In the genomic region with DNA sequence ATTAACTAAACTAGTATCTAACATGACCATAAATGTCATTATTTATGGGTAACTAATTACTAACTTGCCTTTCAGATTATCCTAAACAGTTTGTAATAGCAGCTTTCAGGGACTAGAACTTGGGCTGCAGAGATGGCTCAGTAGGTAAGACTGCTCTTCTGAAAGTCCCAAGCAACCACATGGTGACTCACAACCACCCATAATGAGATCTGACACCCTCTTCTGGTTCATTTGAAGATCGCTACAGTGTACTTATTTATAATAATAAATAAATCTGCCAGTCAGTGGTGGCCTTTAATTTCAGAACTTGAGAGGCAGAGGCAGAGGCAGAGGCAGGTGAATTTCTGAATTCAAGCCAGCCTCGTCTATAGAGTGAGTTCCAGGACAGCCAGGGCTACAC, we compare ENCODE assay signal across 10 mouse cellular contexts. TPM values are rescaled to one million over a fixed set of nuclear protein-coding genes. Genes with fewer than 3 reads are reported as not detected.
DNase-seq lines count a peak whose midpoint lies in the region; ATAC-seq and TF ChIP-seq lines count a peak whose summit lies in the region.
"Had no signal": no experiment of that assay in that cellular context is flagged by ENCODE, and none has a peak within 500 bp of the region (broad histone marks: within the 10 kb centered on the region; RNA-seq: fewer than 3 reads in every experiment).

No protein-coding gene starts in this region.

- peak overlapping the region; percentile 84; the same call in 1 of the 2 replicates for H3K4me2 ChIP-seq in embryonic facial prominence, embryonic 15.5 days (replicated peaks)
- H3K4me2 ChIP-seq in liver, embryonic 12.5 days, result peak overlapping the region; percentile 84

- intact Hi-C loops in gastrocnemius, adult 2 months (cut with DNase I), result loop anchor here (5.0 kb wide), 1 partner anchor 110 kb away; a partner anchor contains a TSS
- intact Hi-C loops in left cerebral cortex, postnatal 14 days (cut with DNase I), result no loop called here

- no peak for ATAC-seq in embryonic facial prominence, embryonic 15.5 days (ENCODE audit: insufficient number of reproducible peaks, low FRiP score, low TSS enrichment, low read depth)
- ATAC-seq in liver, embryonic 12.5 days, result no peak

- 43% methylated on average over 2 of the region's 2 CpGs for WGBS in embryonic facial prominence, embryonic 15.5 days
- WGBS in liver, embryonic 12.5 days (ENCODE audit: insufficient replicate concordance), result 48% methylated on average over 2 of the region's 2 CpGs

- H3K9me3 ChIP-seq in embryonic facial prominence, embryonic 15.5 days (replicated peaks), result no peaks in the 10 kb centered on the region
- no peaks in the 10 kb centered on the region for H3K9me3 ChIP-seq in liver, embryonic 12.5 days (replicated peaks)

- H3K4me3 ChIP-seq in gastrocnemius, adult 2 months, result peak overlapping the region; percentile 93; the same call in 1 of the 2 replicates
- no peak overlapping the region for H3K4me3 ChIP-seq in embryonic facial prominence, embryonic 15.5 days (replicated peaks)
- peak overlapping the region; percentile 93; the same call in 1 of the 2 replicates for H3K4me3 ChIP-seq in liver, embryonic 12.5 days

- peak; percentile 29 for TF ChIP-seq CTCF in gastrocnemius, adult 2 months (IDR thresholded peaks at IDR 0.05)

- H3K36me3 ChIP-seq in embryonic facial prominence, embryonic 15.5 days, result peaks cover 36% of the 10 kb centered on the region
- peaks cover 30% of the 10 kb centered on the region for H3K36me3 ChIP-seq in liver, embryonic 12.5 days

- no peak overlapping the region for H3K9ac ChIP-seq in embryonic facial prominence, embryonic 15.5 days
- peak overlapping the region; percentile 25; the same call in 1 of the 2 replicates for H3K9ac ChIP-seq in liver, embryonic 12.5 days

- H3K4me1 ChIP-seq in embryonic facial prominence, embryonic 15.5 days, result peaks cover 13% of the 10 kb centered on the region
- H3K4me1 ChIP-seq in liver, embryonic 12.5 days, result peaks cover 35% of the 10 kb centered on the region

- DNase-seq in gastrocnemius, adult 2 months, result no peak
- no peak for DNase-seq in gastrocnemius, adult 8-10 months (ENCODE audit: low spot score in 2 of 2)
- DNase-seq in 3134 (ENCODE audit: extremely low read depth, insufficient read length, low spot score), result peak; percentile 50
- no peak for DNase-seq in adrenal gland, adult 8-10 months
- no peak for DNase-seq in left cerebral cortex, postnatal 14 days (ENCODE audit: low spot score in 2 of 2)
- DNase-seq in left cerebral cortex, adult 9 months (ENCODE audit: low spot score in 2 of 2), result no peak
- DNase-seq: kidney, adult 11 months had no signal

- H3K27ac ChIP-seq in gastrocnemius, adult 2 months, result 0 out of 2 replicates have a peak overlapping the region, but pooled peaks have one; percentile 95
- H3K27ac ChIP-seq in embryonic facial prominence, embryonic 15.5 days (replicated peaks), result no peak overlapping the region
- 0 out of 2 replicates have a peak overlapping the region, but pooled peaks have one; percentile 81 for H3K27ac ChIP-seq in liver, embryonic 12.5 days

- no peaks in the 10 kb centered on the region for H3K27me3 ChIP-seq in embryonic facial prominence, embryonic 15.5 days
- no peaks in the 10 kb centered on the region for H3K27me3 ChIP-seq in liver, embryonic 12.5 days (replicated peaks)

RNA-seq across cellular contexts. Expression of a gene that starts 1.1 kb away (rescaled TPM):
- 100 to 1,000 TPM; 226 to 256 TPM for total RNA-seq in gastrocnemius, adult 2 months (2021)
- total RNA-seq in gastrocnemius, adult 8-10 months (2022), result 100 to 1,000 TPM; 199 to 280 (median 234) TPM
- polyA plus RNA-seq in embryonic facial prominence, embryonic 15.5 days (2015; fragmentation: Nextera tagmentation; extraction: Ambion mirVana), result 282 and 288 TPM in 2 replicates
- polyA plus RNA-seq in liver, embryonic 12.5 days (2016; fragmentation: Nextera tagmentation; extraction: Ambion mirVana), result 220 and 223 TPM in 2 replicates
- 100 to 1,000 TPM; 172 to 187 (median 179) TPM for total RNA-seq in adrenal gland, adult 8-10 months (2022)
- 100 to 1,000 TPM; 203 to 208 TPM for total RNA-seq in left cerebral cortex, postnatal 14 days (2021)

RNA-seq across cellular contexts. Expression of a gene that starts 17.3 kb away (rescaled TPM):
- 10 to 100 TPM; 28.3 to 30.2 TPM for total RNA-seq in gastrocnemius, adult 2 months (2021)
- 10 to 100 TPM; 28.6 to 33.9 (median 30.9) TPM for total RNA-seq in gastrocnemius, adult 8-10 months (2022)
- 24.0 and 34.6 TPM in 2 replicates for polyA plus RNA-seq in embryonic facial prominence, embryonic 15.5 days (2015; fragmentation: Nextera tagmentation; extraction: Ambion mirVana)
- polyA plus RNA-seq in liver, embryonic 12.5 days (2016; fragmentation: Nextera tagmentation; extraction: Ambion mirVana), result 0.57 and 0.94 TPM in 2 replicates
- total RNA-seq in adrenal gland, adult 8-10 months (2022), result 1 to 10 TPM; 1.6 to 7.5 (median 3.5) TPM
- total RNA-seq in left cerebral cortex, postnatal 14 days (2021), result under 1 TPM; 0.24 to 0.36 TPM
- polyA plus RNA-seq: erythroblast, embryonic 14.5 days had no signal

RNA-seq across cellular contexts. Expression of a gene that starts 17.5 kb away (rescaled TPM):
- total RNA-seq in gastrocnemius, adult 2 months (2021), result 10 to 100 TPM; 18.7 to 22.0 TPM
- total RNA-seq in gastrocnemius, adult 8-10 months (2022), result 10 to 100 TPM; 19.9 to 21.4 (median 20.9) TPM
- 75.8 and 80.0 TPM in 2 replicates for polyA plus RNA-seq in embryonic facial prominence, embryonic 15.5 days (2015; fragmentation: Nextera tagmentation; extraction: Ambion mirVana)
- 15.1 and 15.3 TPM in 2 replicates for polyA plus RNA-seq in liver, embryonic 12.5 days (2016; fragmentation: Nextera tagmentation; extraction: Ambion mirVana)
- 10 to 100 TPM; 31.4 to 57.3 (median 43.5) TPM for total RNA-seq in adrenal gland, adult 8-10 months (2022)
- 10 to 100 TPM; 26.2 to 32.9 TPM for total RNA-seq in left cerebral cortex, postnatal 14 days (2021)

RNA-seq across cellular contexts. Expression of a gene that starts 29.4 kb away (rescaled TPM):
- 1 to 10 TPM in 1 of 2 experiments, under 1 TPM in 1; 0.87 to 1.2 TPM for total RNA-seq in gastrocnemius, adult 2 months (2021)
- under 1 TPM in 3 of 4 experiments, not detected in 1; 0.40 to 0.56 (median 0.44) TPM for total RNA-seq in gastrocnemius, adult 8-10 months (2022)
- polyA plus RNA-seq in embryonic facial prominence, embryonic 15.5 days (2015; fragmentation: Nextera tagmentation; extraction: Ambion mirVana), result 12.3 and 12.4 TPM in 2 replicates
- polyA plus RNA-seq in liver, embryonic 12.5 days (2016; fragmentation: Nextera tagmentation; extraction: Ambion mirVana), result 16.8 and 18.5 TPM in 2 replicates
- 1 to 10 TPM; 6.3 to 9.6 (median 7.9) TPM for total RNA-seq in adrenal gland, adult 8-10 months (2022)
- 1 to 10 TPM; 4.3 to 4.7 TPM for total RNA-seq in left cerebral cortex, postnatal 14 days (2021)
